Mouse (Mus musculus) embryonic facial prominence, embryonic 13.5 days (tissue): ENCODE data around the gene Olfr1099. TPM values are rescaled to one million over a fixed set of nuclear protein-coding genes. Genes with fewer than 3 reads are reported as not detected.

Experiments
- ATAC-seq: fragments of 200-750 bp; cut with Nextera tagmentation; 2 replicates; pipeline ENCODE4 v1.8.0; 2017; ENCODE audit warnings: low read depth; ENCODE audit not compliant: insufficient number of reproducible peaks, insufficient read depth, low FRiP score, low TSS enrichment
- H3K27ac ChIP-seq: fragments of 300-500 bp; sonication (generic); 2 replicates; pipeline ENCODE4 v1.5.1; 2015; ENCODE audit warnings: moderate library complexity, mild to moderate bottlenecking, inconsistent platforms
- H3K27me3 ChIP-seq: fragments of 300-500 bp; sonication (generic); 2 replicates; pipeline ENCODE4 v1.6.1; 2015; ENCODE audit warnings: mild to moderate bottlenecking, inconsistent platforms
- H3K36me3 ChIP-seq: fragments of 300-500 bp; sonication (generic); 2 replicates; pipeline ENCODE4 v1.6.1; 2015; ENCODE audit warnings: mild to moderate bottlenecking, inconsistent platforms
- H3K4me1 ChIP-seq: fragments of 300-500 bp; sonication (generic); 2 replicates; pipeline ENCODE4 v1.6.1; 2015; ENCODE audit warnings: inconsistent platforms
- H3K4me2 ChIP-seq: fragments of 300-500 bp; sonication (generic); 2 replicates; pipeline ENCODE4 v1.6.1; 2015; ENCODE audit warnings: moderate library complexity, mild to moderate bottlenecking, inconsistent platforms
- H3K4me3 ChIP-seq: fragments of 300-500 bp; sonication (generic); 2 replicates; pipeline ENCODE4 v1.5.1; 2015; ENCODE audit warnings: mild to moderate bottlenecking, inconsistent platforms
- H3K9ac ChIP-seq: fragments of 300-500 bp; sonication (generic); 2 replicates; pipeline ENCODE4 v1.6.1; 2015; ENCODE audit warnings: mild to moderate bottlenecking, inconsistent platforms
- H3K9me3 ChIP-seq: fragments of 300-500 bp; sonication (generic); 2 replicates; pipeline ENCODE4 v1.6.1; 2016; ENCODE audit warnings: inconsistent platforms
- whole genome bisulfite sequencing: fragments of 180-500 bp; shearing (Covaris S2); methylation state at CpG from one replicate; pipeline ENCODE4 v1.1.7; 2015; ENCODE audit warnings: mixed read lengths; 5-methylcytosine and 5-hydroxymethylcytosine counted together
- polyA plus RNA-seq: library from polyadenylated mRNA; unstranded; fragments of >200 nt; fragmentation: Nextera tagmentation; extraction: Ambion mirVana; gene quantifications from 2 replicates; pipeline ENCODE4 v1.2.1, GENCODE M21; 2015

Gene Olfr1099
- not detected in 2 replicates for polyA plus RNA-seq

DNA sequence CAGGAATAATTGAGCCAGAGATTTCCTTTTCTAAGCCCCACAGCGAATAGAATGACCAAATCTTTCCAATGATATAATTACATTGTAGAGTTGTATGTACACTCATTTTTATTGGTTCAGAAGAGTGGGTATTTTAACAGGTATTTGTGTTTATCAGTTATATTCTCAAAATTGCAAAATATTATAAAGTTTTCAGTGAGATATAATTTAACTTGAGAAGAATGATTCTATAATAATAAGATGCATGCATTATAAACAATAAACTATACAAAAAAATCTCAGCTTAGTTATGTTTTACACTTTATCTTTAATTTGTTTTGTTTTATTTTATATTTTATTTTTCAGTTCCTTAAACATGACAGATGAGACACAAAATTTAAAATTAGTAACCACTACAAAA, at the start of gene Olfr1099:
Olfr1099 (minus strand) TSS at position 101 of the 400 bp plus-strand sequence.
- H3K4me3 ChIP-seq: no peak within 1 kb of the TSS
- H3K27ac ChIP-seq: no peak within 1 kb of the TSS
- no peaks in the 10 kb centered on the region for H3K4me1 ChIP-seq
- no peaks in the 10 kb centered on the region for H3K27me3 ChIP-seq
- H3K9ac ChIP-seq: no peak within 1 kb of the TSS
- no peaks in the 10 kb centered on the region for H3K9me3 ChIP-seq
- H3K36me3 ChIP-seq: no peaks in the 10 kb centered on the region
- no peak within 1 kb of the TSS for H3K4me2 ChIP-seq
- WGBS: 78% methylated on average over 1 of the region's 1 CpGs
- ATAC-seq: no peak

DNA sequence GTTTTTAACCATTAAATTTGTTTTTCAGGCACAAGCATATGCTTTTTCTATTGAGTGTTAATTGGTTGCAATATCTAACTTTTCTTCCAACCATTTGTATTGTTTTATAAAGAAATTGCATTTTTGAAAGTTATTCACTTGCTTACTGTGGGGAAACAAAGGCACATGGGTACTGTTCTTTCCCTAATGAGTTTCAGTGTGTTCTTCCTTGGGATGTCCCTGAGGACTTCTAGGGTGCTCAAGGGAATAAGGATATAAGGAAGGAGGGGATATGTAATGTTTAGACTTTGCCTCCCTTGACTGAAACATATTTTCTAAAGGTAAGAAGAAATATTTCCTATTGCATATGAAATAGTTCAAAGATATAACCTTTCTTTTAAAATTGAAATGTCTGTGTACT, 37.6 kb upstream of the Olfr1099 start, which contains the start of gene Olfr1102:
Olfr1102 (plus strand) TSS at position 301 of the 400 bp plus-strand sequence.
- Histone ChIP-seq H3K9ac (no peak within 1 kb of the TSS), H3K27ac (no peak within 1 kb of the TSS), H3K4me3 (no peak within 1 kb of the TSS), H3K9me3 (no peaks in the 10 kb centered on the region), H3K4me1 (no peaks in the 10 kb centered on the region), H3K4me2 (no peak within 1 kb of the TSS), H3K36me3 (no peaks in the 10 kb centered on the region), H3K27me3 (no peaks in the 10 kb centered on the region)
- no peak for ATAC-seq

DNA sequence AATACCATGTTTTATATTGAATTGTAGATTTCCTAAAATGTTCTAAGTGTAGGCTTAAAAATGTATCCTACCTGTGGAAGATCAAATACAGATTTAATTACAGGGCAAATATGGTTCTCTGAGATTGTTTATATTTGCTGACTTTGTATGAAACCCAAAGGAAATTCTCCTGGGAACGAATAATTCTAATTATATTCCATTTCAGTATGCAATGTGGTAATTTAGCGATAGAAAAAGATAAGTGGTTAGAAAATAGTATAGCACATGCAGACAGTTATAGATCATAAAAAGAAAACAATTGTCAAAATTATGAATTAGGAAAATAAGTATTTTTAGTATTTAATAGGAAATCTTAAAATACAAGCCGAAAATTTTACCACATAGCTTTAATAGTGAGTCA, 30.6 kb upstream of the Olfr1099 start, which contains the start of gene Olfr1101:
Olfr1101 (minus strand) TSS at position 101 of the 400 bp plus-strand sequence.
- Histone ChIP-seq H3K9ac (no peak within 1 kb of the TSS), H3K4me2 (no peak within 1 kb of the TSS), H3K4me1 (no peaks in the 10 kb centered on the region), H3K9me3 (no peaks in the 10 kb centered on the region), H3K36me3 (no peaks in the 10 kb centered on the region), H3K27ac (no peak within 1 kb of the TSS), H3K4me3 (no peak within 1 kb of the TSS), H3K27me3 (no peaks in the 10 kb centered on the region)
- WGBS: 73% methylated on average over 3 of the region's 3 CpGs
- no peak for ATAC-seq

DNA sequence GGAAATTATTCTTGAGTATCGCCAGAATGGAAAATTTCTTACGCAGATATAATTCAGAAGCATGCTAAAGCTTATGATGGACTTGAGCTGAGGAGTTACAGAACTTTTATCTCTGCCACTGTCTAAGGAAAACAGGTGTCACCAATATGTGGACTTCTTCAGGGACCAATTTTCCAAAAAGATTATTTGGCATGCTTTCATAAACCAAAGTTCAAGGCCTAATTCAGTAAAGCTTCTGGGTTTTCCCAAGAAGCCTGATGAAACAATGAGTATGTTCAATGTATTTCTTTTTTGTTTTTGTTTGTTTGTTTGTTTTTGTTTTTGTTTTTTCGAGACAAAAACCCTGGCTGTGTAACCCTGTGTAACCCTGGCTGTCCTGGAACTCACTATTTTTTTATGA, 19.4 kb upstream of the Olfr1099 start, which contains the start of gene Olfr1100:
Olfr1100 (minus strand) TSS at position 101 of the 400 bp plus-strand sequence.
- no peaks in the 10 kb centered on the region for H3K36me3 ChIP-seq
- H3K9ac ChIP-seq: no peak within 1 kb of the TSS
- H3K4me1 ChIP-seq: no peaks in the 10 kb centered on the region
- 79% methylated on average over 3 of the region's 3 CpGs for WGBS
- ATAC-seq: no peak
- no peaks in the 10 kb centered on the region for H3K9me3 ChIP-seq
- H3K4me3 ChIP-seq: no peak within 1 kb of the TSS
- H3K27me3 ChIP-seq: no peaks in the 10 kb centered on the region
- H3K4me2 ChIP-seq: no peak within 1 kb of the TSS
- H3K27ac ChIP-seq: no peak within 1 kb of the TSS

DNA sequence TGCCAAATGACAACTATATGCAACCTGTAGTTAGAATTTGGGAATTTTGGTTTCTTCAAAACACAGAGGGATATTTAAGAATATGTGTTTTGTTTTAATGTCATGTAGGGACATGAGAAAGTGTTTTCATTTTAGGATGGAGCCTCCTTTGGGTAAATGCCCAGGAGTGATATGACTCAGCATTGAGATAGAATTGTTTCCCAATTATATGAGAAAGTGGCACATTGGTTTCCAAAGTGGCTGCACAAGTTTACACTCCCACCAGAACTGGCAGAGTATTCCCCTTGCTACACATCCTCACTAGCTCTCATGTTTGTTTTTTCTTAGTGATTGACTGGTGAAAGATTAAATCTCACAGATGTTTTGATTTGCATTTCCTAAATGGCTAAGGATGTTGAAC, 33.9 kb downstream of the Olfr1099 start:
- Histone ChIP-seq H3K4me3 (no peak overlapping the region), H3K4me2 (no peak overlapping the region), H3K27me3 (no peaks in the 10 kb centered on the region), H3K4me1 (no peaks in the 10 kb centered on the region), H3K9me3 (no peaks in the 10 kb centered on the region), H3K36me3 (no peaks in the 10 kb centered on the region), H3K27ac (no peak overlapping the region), H3K9ac (no peak overlapping the region)
- ATAC-seq: no peak

DNA sequence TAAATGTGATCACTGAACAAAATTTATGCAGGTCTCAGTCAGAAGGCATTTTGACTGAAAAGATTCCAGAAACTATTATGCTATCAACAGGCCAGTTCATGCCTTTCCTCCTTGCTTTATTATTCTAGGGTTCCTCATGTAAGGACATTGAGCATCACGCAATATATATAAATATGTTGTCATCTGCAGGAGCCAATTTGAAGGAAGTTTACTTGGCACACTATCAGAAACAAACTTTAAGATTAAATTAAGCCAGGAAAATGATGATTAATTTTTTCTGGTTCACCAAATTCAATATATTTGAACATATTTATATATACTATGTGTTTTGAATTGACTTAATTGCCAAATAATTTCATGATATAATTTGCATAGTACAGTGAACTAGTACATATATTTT, 36.0 kb downstream of the Olfr1099 start, which contains the start of gene Olfr1098:
Olfr1098 (minus strand) TSS at position 101 of the 400 bp plus-strand sequence.
- Histone ChIP-seq H3K36me3 (no peaks in the 10 kb centered on the region), H3K4me2 (no peak within 1 kb of the TSS), H3K27ac (no peak within 1 kb of the TSS), H3K9me3 (no peaks in the 10 kb centered on the region), H3K9ac (no peak within 1 kb of the TSS), H3K4me1 (no peaks in the 10 kb centered on the region), H3K4me3 (no peak within 1 kb of the TSS), H3K27me3 (no peaks in the 10 kb centered on the region)
- WGBS: 89% methylated on average over 1 of the region's 1 CpGs
- ATAC-seq: no peak

DNA sequence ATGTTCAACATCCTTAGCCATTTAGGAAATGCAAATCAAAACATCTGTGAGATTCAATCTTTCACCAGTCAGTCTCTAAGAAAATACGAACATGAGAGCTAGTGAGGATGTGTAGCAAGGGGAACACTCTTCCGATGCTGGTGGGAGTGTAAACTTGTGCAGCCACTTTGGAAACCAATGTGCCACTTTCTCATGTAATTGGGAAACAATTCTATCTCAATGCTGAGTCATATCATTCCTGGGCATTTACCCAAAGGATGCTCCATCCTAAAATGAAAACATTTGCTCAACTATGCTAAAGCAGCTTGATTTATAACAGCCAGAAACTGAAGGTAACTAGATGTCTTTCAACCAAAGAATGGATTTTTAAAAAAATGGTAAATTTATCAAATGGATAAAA, 54.8 kb downstream of the Olfr1099 start:
- no peak overlapping the region for H3K27ac ChIP-seq
- H3K36me3 ChIP-seq: no peaks in the 10 kb centered on the region
- H3K4me3 ChIP-seq: no peak overlapping the region
- ATAC-seq: no peak
- H3K27me3 ChIP-seq: no peaks in the 10 kb centered on the region
- 86% methylated on average over 2 of the region's 2 CpGs for WGBS
- H3K4me2 ChIP-seq: no peak overlapping the region
- H3K9me3 ChIP-seq: no peaks in the 10 kb centered on the region
- H3K4me1 ChIP-seq: no peaks in the 10 kb centered on the region
- H3K9ac ChIP-seq: no peak overlapping the region

Other genes with a start within 250 kb of the Olfr1099 start
- gene Olfr1089, start 227.0 kb downstream of the Olfr1099 start, polyA plus RNA-seq: not detected in 2 replicates
- gene Olfr1090, start 201.7 kb downstream of the Olfr1099 start, polyA plus RNA-seq: not detected in 2 replicates
- gene Olfr1093, start 178.2 kb downstream of the Olfr1099 start, polyA plus RNA-seq: not detected in 2 replicates
- gene Olfr141, start 150.7 kb downstream of the Olfr1099 start, polyA plus RNA-seq: not detected in 2 replicates
- not detected in 2 replicates for gene Olfr1094, start 136.0 kb downstream of the Olfr1099 start, polyA plus RNA-seq
- not detected in 2 replicates for gene Olfr1095, start 109.0 kb downstream of the Olfr1099 start, polyA plus RNA-seq
- gene Gm13723, start 85.9 kb downstream of the Olfr1099 start, polyA plus RNA-seq: not detected in 2 replicates
- gene Olfr1097, start 68.5 kb downstream of the Olfr1099 start, polyA plus RNA-seq: not detected in 2 replicates
- not detected in 2 replicates for gene Olfr1098, start 36.1 kb downstream of the Olfr1099 start, polyA plus RNA-seq
- not detected in 2 replicates for gene Olfr1100, start 19.3 kb upstream of the Olfr1099 start, polyA plus RNA-seq
- not detected in 2 replicates for gene Olfr1101, start 30.5 kb upstream of the Olfr1099 start, polyA plus RNA-seq
- gene Olfr1102, start 37.7 kb upstream of the Olfr1099 start, polyA plus RNA-seq: not detected in 2 replicates
- gene Olfr1104, start 66.4 kb upstream of the Olfr1099 start, polyA plus RNA-seq: not detected in 2 replicates
- gene Olfr1105, start 75.8 kb upstream of the Olfr1099 start, polyA plus RNA-seq: not detected in 2 replicates
- not detected in 2 replicates for gene Olfr1106, start 91.6 kb upstream of the Olfr1099 start, polyA plus RNA-seq
- gene Olfr1107, start 115.1 kb upstream of the Olfr1099 start, polyA plus RNA-seq: not detected in 2 replicates
- not detected in 2 replicates for gene Olfr1109, start 135.3 kb upstream of the Olfr1099 start, polyA plus RNA-seq
- gene Olfr259, start 153.9 kb upstream of the Olfr1099 start, polyA plus RNA-seq: not detected in 2 replicates
- gene Olfr1110, start 179.6 kb upstream of the Olfr1099 start, polyA plus RNA-seq: 0.08 TPM in 1 of 2 replicates, not detected in the other
- not detected in 2 replicates for gene Olfr1111, start 191.9 kb upstream of the Olfr1099 start, polyA plus RNA-seq
- gene Olfr1112, start 227.1 kb upstream of the Olfr1099 start, polyA plus RNA-seq: not detected in 2 replicates
- gene Olfr1113, start 248.3 kb upstream of the Olfr1099 start, polyA plus RNA-seq: not detected in 2 replicates